Mouse (Mus musculus): ENCODE data around the gene Edil3. TPM values are rescaled to one million over a fixed set of nuclear protein-coding genes. Genes with fewer than 3 reads are reported as not detected.

Edil3 gene
- total RNA-seq (2022), result 10 to 100 TPM; 73.3 to 84.5 (median 75.7) TPM

DNA sequence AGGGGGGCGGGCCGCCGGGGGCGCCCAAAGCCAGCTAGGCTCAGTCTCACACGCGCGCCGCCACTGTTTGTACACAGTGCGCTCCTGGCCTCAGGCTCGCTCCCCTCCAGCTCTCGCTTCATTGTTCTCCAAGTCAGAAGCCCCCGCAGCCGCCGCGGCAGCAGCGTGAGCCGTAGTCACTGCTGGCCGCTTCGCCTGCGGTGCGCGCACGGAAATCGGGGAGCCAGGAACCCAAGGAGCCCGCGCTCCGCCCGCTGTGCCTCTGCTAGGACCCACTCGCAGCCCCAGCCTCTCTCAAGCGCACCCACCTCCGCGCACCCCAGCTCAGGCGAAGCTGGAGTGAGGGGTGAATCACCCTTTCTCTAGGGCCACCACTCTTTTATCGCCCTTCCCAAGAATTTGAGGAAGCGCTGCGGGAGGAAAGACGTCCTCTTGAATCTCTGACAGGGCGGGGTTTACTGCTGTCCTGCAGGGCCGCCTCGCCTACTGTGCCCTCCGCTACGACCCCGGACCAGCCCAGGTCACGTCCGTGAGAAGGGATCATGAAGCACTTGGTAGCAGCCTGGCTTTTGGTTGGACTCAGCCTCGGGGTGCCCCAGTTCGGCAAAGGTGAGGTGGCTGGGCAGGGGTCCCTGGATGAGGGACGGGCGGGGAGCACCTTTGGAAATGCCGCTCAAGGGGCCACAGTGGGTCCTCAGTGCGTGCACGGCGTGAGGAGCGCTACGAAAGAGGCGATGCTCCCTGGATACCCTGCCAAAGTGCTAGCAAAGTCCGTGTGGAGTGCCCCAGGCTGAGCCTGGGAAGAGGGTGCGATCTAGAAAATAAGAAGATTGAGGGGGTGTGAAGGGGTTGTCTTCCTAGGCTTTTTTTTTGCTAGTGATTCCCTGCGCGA, at the start of gene Edil3:
Gene Edil3 (plus strand): TSS at position 33 of the 892 bp plus-strand sequence.
- peak; percentile 29 to 48 for DNase-seq (ENCODE audit: low spot score in 2 of 2)

DNA sequence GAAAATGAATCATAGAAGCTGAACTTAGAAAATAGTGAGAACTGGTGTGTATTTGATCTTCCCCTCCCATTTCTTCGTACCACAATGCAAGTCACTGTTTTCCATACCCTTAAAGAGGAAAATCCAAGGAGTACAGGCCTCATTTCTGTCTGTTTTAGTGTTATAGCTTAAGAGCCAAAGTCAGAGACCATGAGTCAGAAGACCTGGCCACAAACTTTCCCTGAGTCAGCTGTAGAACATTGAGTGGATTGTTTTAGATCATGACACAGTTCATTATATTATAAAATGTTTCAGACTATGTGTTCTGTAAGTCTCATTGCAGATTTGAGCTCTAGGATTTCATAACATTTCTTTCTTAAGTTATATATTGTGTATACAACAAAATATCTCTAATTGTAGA, 22.1 kb upstream of the Edil3 start:
- no peak for DNase-seq (ENCODE audit: low spot score in 2 of 2)

GRCm38 (mm10) chr13:88801006-88801405, 20.3 kb upstream of the Edil3 start:
- no peak for DNase-seq (ENCODE audit: low spot score in 2 of 2)

DNA sequence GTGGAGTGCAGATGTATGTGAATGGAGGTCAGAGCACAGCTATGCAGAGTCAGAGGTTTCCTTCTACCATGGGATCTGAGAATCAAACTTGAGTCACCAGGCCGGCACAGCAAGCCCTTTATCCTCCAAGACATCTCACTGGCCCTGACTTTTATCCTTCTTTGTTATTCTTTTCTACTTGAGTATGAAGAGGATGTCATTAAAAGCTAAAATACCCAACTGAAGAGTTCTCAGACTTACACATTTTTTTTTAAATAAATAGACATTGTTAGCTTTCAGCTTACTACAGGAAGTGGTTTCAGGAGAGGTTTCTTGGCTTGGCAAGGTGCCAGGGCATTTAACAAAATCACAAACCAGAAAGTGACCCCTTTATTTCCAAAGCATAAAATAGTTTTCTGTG, 15.4 kb upstream of the Edil3 start:
- DNase-seq (ENCODE audit: low spot score in 2 of 2), result no peak

DNA sequence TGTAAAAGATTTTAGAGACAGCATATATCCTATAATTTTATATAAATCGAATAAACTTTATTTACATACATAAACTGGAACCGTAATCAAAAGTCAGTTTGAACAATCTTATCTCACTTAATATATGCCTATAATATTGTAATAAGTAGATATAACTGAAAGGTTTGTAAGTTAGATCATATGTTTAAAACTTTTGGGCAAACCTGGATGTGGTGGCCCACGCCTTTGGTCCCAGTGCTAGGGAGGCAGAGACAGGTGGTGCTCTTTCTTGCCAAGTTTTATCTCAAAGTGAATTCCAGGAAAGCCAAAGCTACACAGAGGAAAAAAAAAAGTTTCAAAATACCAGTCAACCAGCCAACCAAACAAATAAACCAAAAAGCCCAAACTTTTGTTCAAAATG, 15.0 kb upstream of the Edil3 start:
- no peak for DNase-seq (ENCODE audit: low spot score in 2 of 2)

DNA sequence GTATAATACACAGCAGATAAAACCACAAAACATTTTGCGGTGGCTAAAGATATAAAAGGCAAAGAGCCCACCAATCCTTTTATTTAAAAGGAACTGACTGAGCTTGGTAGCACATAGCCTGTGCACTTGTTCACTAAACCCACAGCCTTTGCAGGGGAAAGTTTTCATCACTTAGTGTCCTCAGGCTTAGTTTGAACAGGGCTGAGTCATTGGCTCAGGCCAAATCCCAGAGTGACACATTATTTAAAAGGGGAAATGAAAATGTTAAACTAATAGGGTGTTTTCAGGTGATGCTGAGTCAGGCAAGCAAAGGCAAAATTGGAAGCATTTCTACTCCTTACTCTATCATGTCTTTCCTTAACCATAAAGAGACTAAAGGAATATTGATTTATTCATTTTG, 11.2 kb upstream of the Edil3 start:
- no peak for DNase-seq (ENCODE audit: low spot score in 2 of 2)

DNA sequence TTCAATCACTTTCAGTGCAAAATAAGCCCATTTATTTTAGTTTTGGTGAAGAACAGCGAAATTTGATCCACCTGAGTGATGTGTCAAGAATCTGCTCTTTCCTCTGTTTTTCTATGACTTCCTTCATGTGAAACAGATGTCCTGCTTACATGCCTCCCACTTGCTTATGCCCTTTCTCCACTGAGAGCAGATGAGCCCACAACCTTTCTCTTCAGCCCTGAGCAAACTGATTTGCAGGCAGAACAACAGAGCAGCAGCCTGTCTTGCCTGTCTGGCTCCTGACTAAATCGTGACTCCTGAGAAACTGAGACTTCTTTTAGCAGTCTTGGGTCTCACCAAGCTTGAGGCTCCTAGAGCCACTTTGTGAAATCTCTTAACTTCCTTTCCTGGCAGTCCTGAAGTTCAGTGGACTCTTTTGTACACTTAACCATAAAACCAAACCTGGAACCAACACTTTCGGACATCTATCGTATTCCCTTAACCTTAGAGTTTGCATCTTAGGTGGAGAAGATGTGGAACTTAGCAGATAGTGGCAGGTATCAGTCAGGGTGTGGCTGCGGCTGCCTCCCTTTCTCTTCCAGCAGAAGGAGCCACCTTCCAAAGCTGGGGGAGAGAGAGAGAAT, 475 bp upstream of the Edil3 start:
- peak in 1 of 2 experiments; percentile 12 for DNase-seq (ENCODE audit: low spot score in 2 of 2)

DNA sequence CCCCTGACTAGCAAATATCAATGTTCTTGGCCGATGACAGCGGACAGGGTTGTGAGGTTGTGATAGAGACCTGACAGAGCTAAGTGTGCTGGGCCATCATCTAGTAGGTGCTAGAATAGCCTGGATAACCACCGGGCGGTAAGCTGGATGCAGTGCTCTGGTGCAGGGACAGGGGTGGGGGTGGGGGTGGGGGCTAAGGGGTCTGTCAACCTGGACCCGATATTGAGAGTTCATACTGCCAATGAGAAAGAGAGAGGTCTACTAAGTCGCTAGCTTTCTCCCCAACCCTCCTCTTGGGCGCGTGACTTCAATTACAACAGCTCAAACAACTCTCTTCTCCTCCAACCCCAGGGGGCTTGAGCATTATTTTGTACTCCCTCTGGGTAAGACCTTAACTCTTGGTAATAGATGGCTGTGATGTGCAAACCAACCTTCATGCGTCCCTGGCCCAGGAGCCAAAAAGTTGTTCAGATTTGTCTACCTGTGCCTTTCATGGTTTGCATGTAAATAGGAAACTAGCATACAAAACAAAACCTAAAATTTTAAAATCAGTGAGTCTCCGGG, 1.1 kb downstream of the Edil3 start:
- peak in 1 of 2 experiments; percentile 18 for DNase-seq (ENCODE audit: low spot score in 2 of 2)

DNA sequence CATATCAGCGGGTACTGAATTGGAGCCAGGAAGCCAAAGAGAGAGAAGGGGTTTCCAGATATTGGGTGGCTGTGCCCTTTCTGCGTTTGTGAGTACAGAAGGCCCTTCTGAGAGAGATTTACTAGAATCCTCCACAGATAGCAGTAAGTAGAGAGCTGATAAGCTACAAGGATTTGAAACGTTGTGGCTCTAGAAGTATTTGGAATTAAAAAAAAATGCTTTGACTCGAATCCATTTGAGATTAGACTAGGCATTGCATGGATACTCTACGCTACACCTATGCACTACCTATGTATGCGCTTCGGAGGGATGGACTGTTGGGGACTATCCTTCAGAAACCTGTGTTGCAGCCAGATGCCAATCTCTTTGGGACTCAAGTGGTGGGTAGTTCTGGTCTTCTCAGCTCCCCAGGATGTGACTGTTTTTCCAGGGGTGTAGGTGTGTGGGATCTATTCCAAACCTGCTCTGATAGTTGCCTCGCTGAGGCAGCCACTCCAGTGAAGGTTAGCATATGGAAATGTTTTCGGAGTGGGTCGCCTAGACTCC, 1.8 kb downstream of the Edil3 start:
- peak; percentile 20 to 23 for DNase-seq (ENCODE audit: low spot score in 2 of 2)

DNA sequence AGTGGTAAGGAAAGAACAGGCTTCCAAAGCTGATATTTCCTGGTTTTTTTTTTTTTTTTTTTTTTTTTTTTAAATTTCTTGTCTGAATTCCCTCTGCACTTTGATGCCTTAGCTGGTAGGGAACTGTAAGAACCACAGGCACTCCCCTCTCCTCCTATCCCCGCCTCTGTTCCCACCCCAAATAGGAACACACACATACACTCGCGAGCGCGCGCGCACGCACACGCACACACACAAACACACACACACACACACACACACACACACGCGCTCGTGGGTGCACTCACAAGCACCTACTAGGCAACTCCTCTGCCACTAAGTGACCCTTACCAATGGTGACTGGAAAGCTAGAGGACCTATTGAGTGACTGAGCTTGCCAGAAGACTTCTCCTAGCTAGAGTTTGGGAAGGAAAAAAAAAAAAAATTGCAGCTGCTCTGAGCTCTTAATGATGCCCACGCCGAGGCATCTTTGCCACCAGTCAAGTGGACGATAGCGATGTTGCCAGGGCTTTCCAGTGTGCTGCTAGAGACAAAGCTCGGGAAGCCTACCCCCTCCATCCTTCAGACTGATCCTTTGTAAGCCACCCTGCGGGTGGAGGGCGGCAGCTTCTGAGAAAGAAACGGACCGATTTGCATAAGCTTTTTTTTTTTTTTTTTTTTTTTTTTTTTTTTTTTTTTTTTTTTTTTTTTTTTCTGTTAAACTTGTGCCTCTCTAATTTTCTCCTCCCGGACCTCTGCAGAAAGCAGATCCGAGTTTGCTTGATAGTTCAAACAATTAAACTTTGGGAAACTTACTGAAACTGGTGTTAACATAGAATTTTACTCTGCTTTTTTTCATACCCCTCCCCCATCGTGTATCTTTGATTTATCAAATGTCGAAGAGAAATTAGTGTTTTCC, 2.5 kb downstream of the Edil3 start:
- DNase-seq (ENCODE audit: low spot score in 2 of 2), result peak; percentile 54 to 61

DNA sequence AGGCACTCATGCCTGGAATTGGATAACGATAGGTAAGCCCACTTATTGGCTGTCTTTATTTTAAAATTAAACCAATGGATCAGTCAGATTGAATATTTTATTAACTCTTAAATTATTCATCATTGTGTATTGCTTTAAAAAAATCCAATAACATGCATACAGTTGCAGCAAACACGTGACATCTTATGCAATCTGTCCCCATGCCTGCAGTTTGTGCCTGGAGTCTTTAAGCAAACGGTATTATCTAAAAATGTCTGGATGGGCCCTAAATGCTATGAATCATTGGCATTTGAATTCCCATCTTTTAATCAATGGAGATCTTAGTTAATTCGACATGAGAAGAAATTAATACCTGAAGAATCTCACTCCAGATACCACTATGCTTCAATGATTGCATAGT, 3.2 kb downstream of the Edil3 start:
- DNase-seq (ENCODE audit: low spot score in 2 of 2), result no peak

- DNase-seq (ENCODE audit: low spot score in 2 of 2), result no peak
These were observed 7.1 kb downstream of the Edil3 start for GRCm38 (mm10) chr13:88828362-88828761.

GRCm38 (mm10) chr13:88833732-88834131, 12.5 kb downstream of the Edil3 start:
- DNase-seq (ENCODE audit: low spot score in 2 of 2), result no peak

DNA sequence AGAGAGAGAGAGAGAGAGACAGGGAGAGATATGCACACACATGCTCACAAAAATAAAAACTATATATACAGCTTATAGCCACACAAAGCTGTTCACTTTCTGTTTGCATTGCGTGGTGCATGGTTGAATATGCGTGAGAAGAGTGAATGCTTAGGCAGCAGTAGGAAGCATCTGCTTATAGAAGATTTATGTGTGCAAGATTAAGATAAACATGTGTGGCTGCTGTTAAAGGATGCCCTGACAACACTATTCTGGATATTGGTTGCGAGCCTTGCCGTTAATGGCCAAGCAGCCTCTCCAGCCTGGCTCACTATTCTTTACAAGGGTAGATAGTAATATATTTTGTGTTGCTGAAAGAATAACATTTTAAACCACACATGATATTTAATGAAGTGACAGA, 28.5 kb downstream of the Edil3 start:
- DNase-seq (ENCODE audit: low spot score in 2 of 2), result no peak

DNA sequence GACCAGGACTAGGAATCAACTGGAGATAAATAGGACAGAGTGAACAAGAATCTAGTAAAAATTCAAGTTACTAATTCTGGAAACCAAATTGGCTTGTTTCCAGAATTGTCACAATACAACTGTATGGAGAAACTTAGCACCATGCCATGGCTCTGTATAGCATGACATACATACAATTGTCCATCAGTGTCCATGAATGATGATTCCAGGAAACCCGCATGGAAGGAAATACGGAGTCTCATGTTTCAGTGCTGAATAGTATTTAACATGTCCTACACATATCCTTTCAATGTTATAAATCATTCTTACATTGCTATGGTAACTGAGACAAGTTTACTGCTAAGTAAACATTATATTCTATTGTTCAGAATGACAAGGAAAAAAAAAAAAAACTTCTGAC, 58.7 kb downstream of the Edil3 start:
- DNase-seq (ENCODE audit: low spot score in 2 of 2), result no peak

DNA sequence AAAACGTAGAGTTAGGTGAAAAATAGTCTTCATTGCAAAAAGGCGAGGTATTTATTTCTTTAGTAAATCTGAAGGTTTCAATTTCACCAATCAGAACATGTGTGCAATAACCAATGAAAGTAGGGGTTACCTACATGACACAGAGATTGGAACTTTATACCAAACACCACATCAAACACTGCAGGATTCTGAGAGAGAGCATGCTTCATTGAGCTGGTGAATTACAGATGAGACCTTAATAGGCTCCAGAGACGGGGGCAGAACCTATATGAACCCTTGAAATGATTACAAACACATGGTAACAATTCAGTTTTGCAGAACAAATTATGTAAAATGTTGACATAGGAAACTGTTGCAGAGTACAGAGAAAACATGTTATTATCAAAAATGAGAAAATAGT, 69.5 kb downstream of the Edil3 start:
- DNase-seq (ENCODE audit: low spot score in 2 of 2), result no peak

DNA sequence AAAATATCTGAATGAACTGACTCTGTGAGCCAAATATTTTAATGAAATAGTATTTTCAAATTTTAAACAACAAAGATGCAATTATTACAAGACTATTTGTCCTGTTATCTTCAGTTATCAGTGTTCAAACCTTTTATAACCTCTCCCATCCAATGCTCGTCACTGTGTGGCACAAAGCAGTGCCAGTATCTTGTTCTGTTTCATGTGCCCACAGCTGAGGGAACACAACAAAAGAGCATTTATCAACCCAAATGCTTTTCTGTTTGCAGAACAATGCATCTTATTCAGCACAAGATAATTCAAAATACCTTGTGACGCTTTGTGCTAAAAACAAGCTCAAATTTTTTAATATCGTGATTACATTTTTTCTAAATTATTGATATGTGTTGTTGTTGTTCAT, 78.8 kb downstream of the Edil3 start:
- DNase-seq (ENCODE audit: low spot score in 2 of 2), result peak in 1 of 2 experiments; percentile 26

GRCm38 (mm10) chr13:88907405-88907804, 86.1 kb downstream of the Edil3 start:
- DNase-seq (ENCODE audit: low spot score in 2 of 2), result no peak

DNA sequence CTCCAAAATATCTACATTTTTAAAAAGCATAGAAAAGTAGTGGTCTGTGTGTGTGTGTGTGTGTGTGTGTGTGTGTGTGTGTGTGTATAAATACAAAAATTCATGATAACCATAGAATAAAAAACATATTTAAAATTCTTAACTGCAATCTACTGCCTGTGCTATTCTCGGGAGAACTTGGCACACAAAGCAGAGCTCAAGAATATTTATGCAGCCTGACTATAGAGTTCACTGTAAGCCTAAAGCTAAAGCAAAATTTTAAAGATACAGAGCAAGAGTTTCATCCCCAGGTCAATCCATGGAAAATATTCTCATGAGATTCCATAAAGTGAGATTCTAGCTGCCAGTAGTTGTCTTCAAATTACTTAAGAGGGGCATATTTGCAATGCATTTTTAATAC, 86.9 kb downstream of the Edil3 start:
- DNase-seq (ENCODE audit: low spot score in 2 of 2), result no peak

GRCm38 (mm10) chr13:88916503-88916902, 95.2 kb downstream of the Edil3 start:
- no peak for DNase-seq (ENCODE audit: low spot score in 2 of 2)

DNA sequence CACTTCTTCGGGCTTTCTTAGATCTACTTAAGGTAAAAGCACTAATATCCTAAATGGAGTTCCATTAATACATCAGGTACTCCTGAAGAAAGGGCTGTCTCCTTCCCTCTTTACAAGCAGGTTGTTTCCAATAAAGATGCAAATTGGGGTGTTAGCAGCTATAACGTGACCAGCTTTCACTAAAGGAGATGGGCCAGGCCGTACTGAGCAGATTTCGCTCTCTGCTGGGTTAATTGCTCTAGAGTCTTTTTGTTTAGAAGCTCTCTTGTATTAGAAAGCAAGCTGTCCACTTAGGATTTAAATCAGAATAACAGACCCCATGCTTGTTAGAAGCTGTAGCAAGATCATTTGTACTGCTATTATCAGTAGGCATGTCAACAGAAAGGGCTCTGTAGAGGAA, 108.4 kb downstream of the Edil3 start:
- no peak for DNase-seq (ENCODE audit: low spot score in 2 of 2)
